Mouse (Mus musculus) bone marrow, adult 2 months (tissue): ENCODE data around the gene Tuba3b.

Experiments used
- CTCF ChIP-seq: fragments of 200-500 bp; IDR thresholded peaks from 2 replicates; pipeline ENCODE4 v1.5.1; 2011; ENCODE audit warnings: low read length, control low read depth; ENCODE audit not compliant: control insufficient read depth, insufficient read depth
- POLR2A ChIP-seq: fragments of 200-500 bp; IDR thresholded peaks from 2 replicates; pipeline ENCODE4 v1.6.1; 2011; ENCODE audit warnings: low read depth, mild to moderate bottlenecking, control low read depth, low read length, borderline replicate concordance; ENCODE audit not compliant: control insufficient read depth

- no peak for TF ChIP-seq CTCF
- no peak for TF ChIP-seq POLR2A
These were observed 10.9 kb upstream of the Tuba3b start for GRCm38 (mm10) chr6:145604648-145605047.
